Mouse (Mus musculus) limb, embryonic 10.5 days (tissue): Measurements from ENCODE around the gene Frmd4b. TPM values are rescaled to one million over a fixed set of nuclear protein-coding genes. Genes with fewer than 3 reads are reported as not detected.

ENCODE experiments used
- DNase-seq: peaks from one replicate; pipeline ENCODE4 v3.0.0-alpha.2; 2017; ENCODE audit warnings: low spot score
- H3K27ac ChIP-seq: fragments of 300-500 bp; sonication (generic); 2 replicates; pipeline ENCODE4 v1.5.1; 2016; ENCODE audit warnings: mild to moderate bottlenecking
- H3K27me3 ChIP-seq: fragments of 300-500 bp; sonication (generic); 2 replicates; pipeline ENCODE4 v1.6.1; 2016; ENCODE audit warnings: low read depth, mild to moderate bottlenecking; ENCODE audit not compliant: poor library complexity, severe bottlenecking
- H3K36me3 ChIP-seq: fragments of 300-500 bp; sonication (generic); 2 replicates; pipeline ENCODE4 v1.6.1; 2016; ENCODE audit warnings: mild to moderate bottlenecking, moderate library complexity
- H3K4me1 ChIP-seq: fragments of 300-500 bp; sonication (generic); 2 replicates; pipeline ENCODE4 v1.6.1; 2016
- H3K4me3 ChIP-seq: fragments of 300-500 bp; sonication (generic); 2 replicates; pipeline ENCODE4 v1.5.1; 2016; ENCODE audit warnings: mild to moderate bottlenecking, moderate library complexity
- H3K9me3 ChIP-seq: fragments of 300-500 bp; sonication (generic); replicated peaks from 2 replicates; pipeline ENCODE4 v1.6.1; 2016; ENCODE audit warnings: mild to moderate bottlenecking
- WGBS: fragments of 180-500 bp; shearing (Covaris S2); methylation state at CpG from one replicate; pipeline ENCODE4 v1.1.7; 2016; 5-methylcytosine and 5-hydroxymethylcytosine counted together
- polyA plus RNA-seq: library from polyadenylated mRNA; unstranded; fragments of >200 nt; fragmentation: Nextera tagmentation; extraction: Ambion mirVana; gene quantifications from 2 replicates; pipeline ENCODE4 v1.2.1, GENCODE M21; 2016

Frmd4b gene
- polyA plus RNA-seq, 1 experiment from 2014 or later, result 14.8 TPM

- no peaks in the 10 kb centered on the region for H3K27me3 ChIP-seq
- no peak overlapping the region for H3K4me3 ChIP-seq
- H3K36me3 ChIP-seq, result no peaks in the 10 kb centered on the region
- DNase-seq, result no peak
- 61% methylated on average over 5 of the region's 5 CpGs for WGBS
- H3K9me3 ChIP-seq, result no peaks in the 10 kb centered on the region
- H3K4me1 ChIP-seq, result 0 out of 2 replicates have a peak, but pooled peaks cover 3% of the 10 kb centered on the region
- no peak overlapping the region for H3K27ac ChIP-seq
These were observed 365.3 kb downstream of the Frmd4b start for GRCm38 (mm10) chr6:97252086-97252485.

GRCm38 (mm10) chr6:97250966-97251365 is 366.4 kb downstream of the Frmd4b start:
- Histone ChIP-seq H3K36me3 (no peaks in the 10 kb centered on the region), H3K27ac (no peak overlapping the region), H3K27me3 (no peaks in the 10 kb centered on the region), H3K4me3 (no peak overlapping the region), H3K9me3 (no peaks in the 10 kb centered on the region), H3K4me1 (0 out of 2 replicates have a peak, but pooled peaks cover 3% of the 10 kb centered on the region)
- peak; percentile 61 for DNase-seq
- WGBS, result 53% methylated on average over 6 of the region's 6 CpGs

GRCm38 (mm10) chr6:97245200-97245599 is 372.1 kb downstream of the Frmd4b start:
- Histone ChIP-seq H3K36me3 (no peaks in the 10 kb centered on the region), H3K9me3 (no peaks in the 10 kb centered on the region), H3K27me3 (no peaks in the 10 kb centered on the region), H3K27ac (no peak overlapping the region), H3K4me3 (no peak overlapping the region), H3K4me1 (no peaks in the 10 kb centered on the region)
- no peak for DNase-seq

- DNase-seq, result no peak
- Histone ChIP-seq H3K9me3 (no peaks in the 10 kb centered on the region; the same call in 1 of the 2 replicates), H3K4me1 (no peaks in the 10 kb centered on the region), H3K27me3 (no peaks in the 10 kb centered on the region), H3K36me3 (no peaks in the 10 kb centered on the region), H3K4me3 (no peak overlapping the region), H3K27ac (no peak overlapping the region)
- 88% methylated on average over 4 of the region's 4 CpGs for WGBS
These were observed 374.8 kb downstream of the Frmd4b start for GRCm38 (mm10) chr6:97242522-97242921.

GRCm38 (mm10) chr6:97240092-97240491 is 377.2 kb downstream of the Frmd4b start:
- no peak overlapping the region for H3K4me3 ChIP-seq
- H3K4me1 ChIP-seq, result no peaks in the 10 kb centered on the region
- H3K27ac ChIP-seq, result no peak overlapping the region
- no peaks in the 10 kb centered on the region for H3K36me3 ChIP-seq
- DNase-seq, result no peak
- WGBS, result 92% methylated on average over 5 of the region's 5 CpGs
- H3K27me3 ChIP-seq, result no peaks in the 10 kb centered on the region
- no peaks in the 10 kb centered on the region; the same call in 1 of the 2 replicates for H3K9me3 ChIP-seq

GRCm38 (mm10) chr6:97239360-97239759 is 378.0 kb downstream of the Frmd4b start:
- H3K9me3 ChIP-seq, result no peaks in the 10 kb centered on the region; the same call in 1 of the 2 replicates
- no peaks in the 10 kb centered on the region for H3K36me3 ChIP-seq
- 95% methylated on average over 6 of the region's 6 CpGs for whole genome bisulfite sequencing
- H3K27ac ChIP-seq, result no peak overlapping the region
- no peaks in the 10 kb centered on the region for H3K4me1 ChIP-seq
- no peak overlapping the region for H3K4me3 ChIP-seq
- H3K27me3 ChIP-seq, result no peaks in the 10 kb centered on the region
- no peak for DNase-seq

Other genes starting within 250 kb of the Frmd4b start
- 0.80 and 1.1 TPM in 2 replicates for gene Mitf, start 189.5 kb upstream of the Frmd4b start, polyA plus RNA-seq